ENCODE assay signal across 12 mouse cellular contexts in the genomic region with DNA sequence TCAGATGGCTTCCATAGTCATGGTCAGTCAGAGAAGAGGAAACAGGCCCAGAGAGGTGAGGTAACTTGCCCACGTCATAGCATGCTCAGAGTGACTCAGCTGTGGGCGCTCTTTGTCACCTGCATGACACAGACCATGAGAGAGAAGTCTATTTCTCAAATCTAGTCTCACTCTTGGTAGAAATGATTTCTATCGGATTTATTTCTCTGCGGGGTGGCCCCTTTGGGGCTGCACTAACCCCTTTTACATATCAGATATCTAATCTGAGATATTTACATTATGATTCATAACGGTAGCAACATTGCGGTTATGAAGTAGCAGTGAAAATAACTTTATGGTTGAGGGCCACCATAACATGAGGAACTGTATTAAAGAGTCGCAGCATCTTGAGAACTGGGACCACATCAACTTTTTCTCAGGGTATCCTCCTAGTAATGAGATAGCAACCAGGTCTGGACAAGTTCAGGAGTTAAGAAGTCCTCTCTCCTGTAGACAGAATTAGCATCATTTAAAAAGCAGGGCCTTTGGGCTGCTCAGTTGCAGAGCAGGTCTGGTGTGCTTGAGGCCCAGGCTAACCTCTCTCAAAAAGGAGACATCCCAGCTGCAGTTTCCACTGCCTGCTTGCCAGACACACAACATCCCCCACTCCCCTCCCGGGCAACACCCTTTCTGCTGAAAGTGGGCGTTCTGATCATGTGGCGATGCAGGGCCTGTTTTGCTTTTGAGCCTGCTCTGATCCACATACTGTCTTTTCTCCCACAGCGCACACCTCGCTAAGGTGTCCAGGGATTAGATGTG. TPM values are rescaled to one million over a fixed set of nuclear protein-coding genes. Genes with fewer than 3 reads are reported as not detected.
DNase-seq lines count a peak whose midpoint lies in the region; ATAC-seq lines count a peak whose summit lies in the region.
"Had no signal": no experiment of that assay in that cellular context is flagged by ENCODE, and none has a peak within 500 bp of the region (broad histone marks: within the 10 kb centered on the region; RNA-seq: fewer than 3 reads in every experiment).

No protein-coding gene starts in this region.

- H3K9ac ChIP-seq in embryonic facial prominence, embryonic 13.5 days, result peak overlapping the region; percentile 21; the same call in 1 of the 2 replicates
- H3K9ac ChIP-seq: neural tube, embryonic 12.5 days had no signal

- H3K9me3 ChIP-seq in embryonic facial prominence, embryonic 13.5 days, result no peaks in the 10 kb centered on the region
- H3K9me3 ChIP-seq in embryonic facial prominence, embryonic 10.5 days, result no peaks in the 10 kb centered on the region
- H3K9me3 ChIP-seq: neural tube, embryonic 12.5 days had no signal

- peak overlapping the region; percentile 73 for H3K27ac ChIP-seq in embryonic facial prominence, embryonic 13.5 days
- no peak overlapping the region for H3K27ac ChIP-seq in embryonic facial prominence, embryonic 10.5 days (replicated peaks)
- H3K27ac ChIP-seq: hindbrain, postnatal 0 days; neural tube, embryonic 12.5 days had no signal

- H3K4me3 ChIP-seq in embryonic facial prominence, embryonic 13.5 days, result no peak overlapping the region
- no peak overlapping the region for H3K4me3 ChIP-seq in embryonic facial prominence, embryonic 10.5 days
- H3K4me3 ChIP-seq: neural tube, embryonic 12.5 days had no signal

- no peak for ATAC-seq in embryonic facial prominence, embryonic 13.5 days (ENCODE audit: insufficient number of reproducible peaks, insufficient read depth, low FRiP score, low TSS enrichment, low read depth)
- peak; percentile 59 for ATAC-seq in megakaryocyte, adult 5-6 weeks (ENCODE audit: poor library complexity, severe bottlenecking)
- ATAC-seq: hindbrain, postnatal 0 days had no signal

- DNase-seq in embryonic facial prominence, embryonic 10.5 days (ENCODE audit: low spot score), result no peak
- DNase-seq in 3T3-L1 (ENCODE audit: low read depth, low spot score), result peak; percentile 80
- DNase-seq in ZHBTc4 (ENCODE audit: low read depth, low spot score), result peak; percentile 65
- no peak for DNase-seq in left cerebral cortex, postnatal 4 days
- DNase-seq in cerebellum, adult 11-12 months, result no peak
- no peak for DNase-seq in retina, embryonic 14.5 days (ENCODE audit: low spot score)
- DNase-seq: lung, postnatal 14 days had no signal

- H3K27me3 ChIP-seq in embryonic facial prominence, embryonic 13.5 days, result no peaks in the 10 kb centered on the region
- peaks cover 11% of the 10 kb centered on the region; the same call in 1 of the 2 replicates for H3K27me3 ChIP-seq in embryonic facial prominence, embryonic 10.5 days (replicated peaks; ENCODE audit: low read depth, poor library complexity, severe bottlenecking)
- H3K27me3 ChIP-seq: neural tube, embryonic 12.5 days had no signal

- no peaks in the 10 kb centered on the region for H3K36me3 ChIP-seq in embryonic facial prominence, embryonic 13.5 days
- H3K36me3 ChIP-seq in embryonic facial prominence, embryonic 10.5 days (replicated peaks), result no peaks in the 10 kb centered on the region
- H3K36me3 ChIP-seq: G1E; neural tube, embryonic 12.5 days had no signal

- peaks cover 53% of the 10 kb centered on the region for H3K4me1 ChIP-seq in embryonic facial prominence, embryonic 13.5 days
- H3K4me1 ChIP-seq in embryonic facial prominence, embryonic 10.5 days, result peaks cover 44% of the 10 kb centered on the region

- intact Hi-C loops in left cerebral cortex, postnatal 4 days (cut with DNase I), result no loop called here

- H3K4me2 ChIP-seq in embryonic facial prominence, embryonic 13.5 days, result no peak overlapping the region
- H3K4me2 ChIP-seq: neural tube, embryonic 12.5 days had no signal

- 79% methylated on average over 12 of the region's 12 CpGs for WGBS in embryonic facial prominence, embryonic 13.5 days
- WGBS in embryonic facial prominence, embryonic 10.5 days, result 87% methylated on average over 12 of the region's 12 CpGs

RNA-seq across cellular contexts. Expression of a gene that starts 10.9 kb away (rescaled TPM):
- 160 and 189 TPM in 2 replicates for polyA plus RNA-seq in embryonic facial prominence, embryonic 13.5 days (2015; fragmentation: Nextera tagmentation; extraction: Ambion mirVana)
- 33.0 and 36.2 TPM in 2 replicates for polyA plus RNA-seq in embryonic facial prominence, embryonic 10.5 days (2016; fragmentation: Nextera tagmentation; extraction: Ambion mirVana)
- 100 and 106 TPM in 2 replicates for total RNA-seq in megakaryocyte, adult 5-6 weeks (2015)
- total RNA-seq in megakaryocyte, adult 5-6 weeks (2017), result 65.5 and 74.0 TPM in 2 replicates
- 10 to 100 TPM; 53.1 to 56.4 TPM for total RNA-seq in left cerebral cortex, postnatal 4 days (2021)
- total RNA-seq: G1E had no signal
- polyA plus RNA-seq: G1E had no signal

Comparison
In these comparisons a context has a peak if more than half of its experiments do, and no peak if none do; other contexts are left out.
1. DNase-seq: peak in 3T3-L1 (single experiment) and ZHBTc4 (single experiment); none in embryonic facial prominence, embryonic 10.5 days (single experiment), left cerebral cortex, postnatal 4 days (single experiment), cerebellum, adult 11-12 months (single experiment) and retina, embryonic 14.5 days (single experiment).